Mouse (Mus musculus) megakaryocyte, embryonic 14.5 days (primary cell): Measurements from ENCODE around the gene Crtap. TPM values are rescaled to one million over a fixed set of nuclear protein-coding genes. Genes with fewer than 3 reads are reported as not detected.
"Not testable (repeated sequence)": the region's sequence is repeated elsewhere in the genome, so short reads cannot be mapped to it uniquely, and the experiment has no call there.

Source experiments
- H3K27me3 ChIP-seq: replicated peaks from 2 replicates; pipeline ENCODE3; 2012; ENCODE audit warnings: inconsistent platforms
- H3K36me3 ChIP-seq: replicated peaks from 2 replicates; pipeline ENCODE3; 2012; ENCODE audit warnings: low read length, inconsistent platforms, mixed read lengths
- H3K4me1 ChIP-seq: 2 replicates; pipeline ENCODE4 v1.6.1; 2012; ENCODE audit warnings: inconsistent platforms
- H3K4me3 ChIP-seq: replicated peaks from 2 replicates; pipeline ENCODE3; 2012; ENCODE audit warnings: moderate library complexity, mild to moderate bottlenecking, inconsistent platforms
- H3K9me3 ChIP-seq: 2 replicates; pipeline ENCODE4 v1.6.1; 2012; ENCODE audit warnings: inconsistent platforms
- FLI1 ChIP-seq: IDR thresholded peaks from 2 replicates; pipeline ENCODE4 v1.6.1; 2012; ENCODE audit warnings: low read length, inconsistent platforms, mixed read lengths
- GATA1 ChIP-seq: IDR thresholded peaks from 3 replicates; pipeline ENCODE4 v1.6.1; 2012; ENCODE audit warnings: mixed read lengths, low read length, inconsistent platforms, borderline replicate concordance
- polyA plus RNA-seq: library from polyadenylated mRNA; stranded (reverse); fragments of >175 nt; gene quantifications from 2 replicates; pipeline ENCODE4 v1.2.3, GENCODE M21; 2012; ENCODE audit warnings: low replicate concordance; ENCODE audit not compliant: insufficient read depth

Gene Crtap
- polyA plus RNA-seq, 1 experiment: 20.4 TPM

GRCm38 (mm10) chr9:114367783-114368470 lies 22.5 kb downstream of the Crtap start:
- TF ChIP-seq FLI1 (no peak), GATA1 (no peak)
- Histone ChIP-seq H3K4me1 (peaks cover 17% of the 10 kb centered on the region), H3K36me3 (peaks cover under 1% of the 10 kb centered on the region), H3K27me3 (peaks cover 13% of the 10 kb centered on the region), H3K4me3 (peak overlapping the region; percentile 92), H3K9me3 (no peaks in the 10 kb centered on the region)

GRCm38 (mm10) chr9:114329855-114330254 lies 60.6 kb downstream of the Crtap start, which contains the start of gene Bcl2a1c:
Gene Bcl2a1c, plus strand, starts transcription at chr9:114330135.
- H3K9me3 ChIP-seq, H3K36me3 ChIP-seq, H3K27me3 ChIP-seq, H3K4me1 ChIP-seq, H3K4me3 ChIP-seq: not testable (repeated sequence)

GRCm38 (mm10) chr9:114328332-114328731 lies 62.1 kb downstream of the Crtap start:
- not testable (repeated sequence) for H3K27me3 ChIP-seq, H3K9me3 ChIP-seq, H3K4me3 ChIP-seq, H3K4me1 ChIP-seq, H3K36me3 ChIP-seq

- Histone ChIP-seq H3K36me3 (no peaks in the 10 kb centered on the region), H3K4me1 (peaks cover 4% of the 10 kb centered on the region; the same call in 1 of the 2 replicates), H3K4me3 (no peak overlapping the region), H3K27me3 (no peaks in the 10 kb centered on the region), H3K9me3 (no peaks in the 10 kb centered on the region)
- no peak for TF ChIP-seq FLI1
Observed at GRCm38 (mm10) chr9:114326011-114326748, 64.3 kb downstream of the Crtap start.

Other genes starting within 250 kb of the Crtap start
- gene Bcl2a1c, start 60.5 kb downstream of the Crtap start, polyA plus RNA-seq: not detected in 2 replicates
- gene Glb1, start 10.4 kb upstream of the Crtap start, polyA plus RNA-seq: 12.5 and 16.4 TPM in 2 replicates
- 1.2 and 2.1 TPM in 2 replicates for gene Tmppe, start 10.4 kb upstream of the Crtap start, polyA plus RNA-seq
- not detected in 2 replicates for gene Ccr4, start 114.2 kb upstream of the Crtap start, polyA plus RNA-seq
- not detected in 2 replicates for gene C130032M10Rik, start 125.0 kb upstream of the Crtap start, polyA plus RNA-seq
- 0.28 TPM in 1 of 2 replicates, not detected in the other for gene Trim71, start 173.7 kb upstream of the Crtap start, polyA plus RNA-seq
- 7.8 and 9.6 TPM in 2 replicates for gene Cnot10, start 249.5 kb upstream of the Crtap start, polyA plus RNA-seq